Mouse (Mus musculus) hindbrain, embryonic 16.5 days (tissue): ENCODE measurements around the gene Pkp4. TPM values are rescaled to one million over a fixed set of nuclear protein-coding genes. Genes with fewer than 3 reads are reported as not detected.

ENCODE experiments used
- ATAC-seq: fragments of 200-750 bp; cut with Nextera tagmentation; 2 replicates; pipeline ENCODE4 v1.8.0; 2017; ENCODE audit warnings: moderate TSS enrichment, moderate library complexity
- H3K27ac ChIP-seq: fragments of 300-500 bp; sonication (generic); 2 replicates; pipeline ENCODE4 v1.5.1; 2014; ENCODE audit warnings: low read depth, mild to moderate bottlenecking, control low read depth, low read length, moderate library complexity
- H3K27me3 ChIP-seq: fragments of 300-500 bp; sonication (generic); replicated peaks from 2 replicates; pipeline ENCODE4 v1.6.1; 2014; ENCODE audit warnings: low read length; ENCODE audit not compliant: control insufficient read depth, insufficient read depth
- H3K36me3 ChIP-seq: fragments of 300-500 bp; sonication (generic); 2 replicates; pipeline ENCODE4 v1.6.1; 2014; ENCODE audit warnings: mild to moderate bottlenecking, low read length, moderate library complexity, mixed read lengths; ENCODE audit not compliant: control insufficient read depth, insufficient read depth
- H3K4me1 ChIP-seq: fragments of 300-500 bp; sonication (generic); 2 replicates; pipeline ENCODE4 v1.6.1; 2014; ENCODE audit warnings: low read depth, low read length; ENCODE audit not compliant: control insufficient read depth, insufficient read depth
- H3K4me2 ChIP-seq: fragments of 300-500 bp; sonication (generic); 2 replicates; pipeline ENCODE4 v1.6.1; 2014; ENCODE audit warnings: mild to moderate bottlenecking, low read length, control low read depth, moderate library complexity
- H3K4me3 ChIP-seq: fragments of 300-500 bp; sonication (generic); 2 replicates; pipeline ENCODE4 v1.5.1; 2014; ENCODE audit warnings: mild to moderate bottlenecking, low read length, control low read depth, moderate library complexity
- H3K9ac ChIP-seq: fragments of 300-500 bp; sonication (generic); 2 replicates; pipeline ENCODE4 v1.6.1; 2014; ENCODE audit warnings: low read depth, mild to moderate bottlenecking, control low read depth, low read length, moderate library complexity
- H3K9me3 ChIP-seq: fragments of 300-500 bp; sonication (generic); 2 replicates; pipeline ENCODE4 v1.6.1; 2014; ENCODE audit warnings: mild to moderate bottlenecking, low read length, moderate library complexity; ENCODE audit not compliant: control insufficient read depth
- WGBS: fragments of 180-500 bp; shearing (Covaris S2); extraction: QIAGEN DNeasy Blood & Tissue Kit; methylation state at CpG from one replicate; pipeline ENCODE4 v1.1.7; 2014; 5-methylcytosine and 5-hydroxymethylcytosine counted together
- polyA plus RNA-seq: library from polyadenylated mRNA; unstranded; fragments of >200 nt; fragmentation: Nextera tagmentation; extraction: Ambion mirVana; gene quantifications from 2 replicates; pipeline ENCODE4 v1.2.1, GENCODE M21; 2015

Pkp4 gene
- polyA plus RNA-seq, 1 experiment from 2014 or later, result 29.2 TPM

DNA sequence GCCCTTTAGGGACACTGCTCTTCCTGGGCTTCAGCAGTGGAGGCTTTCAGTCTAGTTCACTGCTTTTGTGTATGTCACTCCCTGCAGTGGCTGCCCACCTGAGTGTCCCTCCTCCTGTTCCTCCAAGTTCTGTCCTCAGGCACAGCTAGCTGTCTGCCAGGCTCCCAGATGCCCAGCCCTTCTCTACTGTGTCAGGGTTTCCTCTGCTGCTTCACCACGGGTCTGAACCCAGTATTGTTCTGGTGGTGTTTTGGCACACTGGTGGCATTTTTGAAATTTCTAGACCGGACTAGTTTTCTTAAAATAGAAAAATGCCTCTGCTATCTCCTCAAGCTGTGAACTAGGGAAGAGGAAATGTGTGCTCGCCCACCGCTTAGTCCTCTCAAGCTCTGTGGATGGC lies 46.6 kb downstream of the Pkp4 start:
- no peak overlapping the region for H3K4me2 ChIP-seq
- H3K9me3 ChIP-seq, result no peaks in the 10 kb centered on the region
- H3K4me3 ChIP-seq, result no peak overlapping the region
- no peak overlapping the region for H3K9ac ChIP-seq
- ATAC-seq, result no peak
- no peak overlapping the region for H3K27ac ChIP-seq
- peaks cover 9% of the 10 kb centered on the region for H3K4me1 ChIP-seq
- 47% methylated on average over 4 of the region's 4 CpGs for WGBS
- H3K27me3 ChIP-seq, result no peaks in the 10 kb centered on the region
- no peaks in the 10 kb centered on the region for H3K36me3 ChIP-seq

DNA sequence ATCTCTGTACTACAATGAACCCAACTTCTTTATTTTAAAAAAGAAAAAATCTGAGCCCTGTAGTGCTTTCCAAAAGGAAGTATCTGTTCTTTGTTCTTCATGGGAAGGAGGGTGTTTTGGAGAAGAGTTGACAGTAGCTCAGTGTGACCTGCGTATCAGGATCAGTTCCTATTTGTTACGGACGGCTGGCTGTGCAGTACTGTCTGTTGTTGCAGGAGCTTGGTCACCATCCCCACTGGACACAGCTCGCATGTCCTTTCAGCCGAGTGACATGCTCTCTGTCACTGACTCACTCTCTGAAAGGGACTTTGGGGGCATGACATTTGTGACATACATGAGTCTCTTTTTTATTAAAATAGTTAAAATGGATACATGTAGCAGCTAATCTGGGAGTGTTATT lies 47.1 kb downstream of the Pkp4 start:
- Histone ChIP-seq H3K9ac (no peak overlapping the region), H3K27ac (no peak overlapping the region), H3K27me3 (no peaks in the 10 kb centered on the region), H3K9me3 (no peaks in the 10 kb centered on the region), H3K4me3 (no peak overlapping the region), H3K36me3 (no peaks in the 10 kb centered on the region), H3K4me1 (peaks cover 9% of the 10 kb centered on the region), H3K4me2 (no peak overlapping the region)
- no peak for ATAC-seq
- WGBS, result 37% methylated on average over 5 of the region's 5 CpGs

DNA sequence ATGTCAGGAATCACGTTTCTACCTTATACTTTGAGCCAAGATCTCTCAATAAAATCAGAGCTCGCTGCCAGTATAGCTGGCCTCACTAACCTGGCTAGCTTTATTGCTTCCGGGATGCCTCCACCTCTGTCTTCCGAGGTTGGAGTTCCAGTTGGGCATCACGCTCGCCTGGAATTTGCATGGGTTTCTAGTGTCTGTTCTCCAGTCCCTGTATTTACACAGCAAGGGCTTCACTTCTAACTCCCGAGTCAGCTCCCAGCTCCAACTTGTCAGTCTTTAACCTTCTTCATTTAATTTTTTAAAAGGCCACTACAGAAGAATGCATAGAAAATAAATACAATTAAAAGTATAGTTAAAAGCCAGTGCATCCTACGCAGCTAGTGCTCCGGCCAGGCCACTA lies 47.6 kb downstream of the Pkp4 start:
- H3K4me1 ChIP-seq, result peaks cover 7% of the 10 kb centered on the region
- ATAC-seq, result no peak
- H3K36me3 ChIP-seq, result no peaks in the 10 kb centered on the region
- H3K4me3 ChIP-seq, result no peak overlapping the region
- WGBS, result 76% methylated on average over 9 of the region's 9 CpGs
- no peaks in the 10 kb centered on the region for H3K27me3 ChIP-seq
- no peak overlapping the region for H3K27ac ChIP-seq
- no peak overlapping the region for H3K4me2 ChIP-seq
- H3K9ac ChIP-seq, result no peak overlapping the region
- H3K9me3 ChIP-seq, result no peaks in the 10 kb centered on the region

DNA sequence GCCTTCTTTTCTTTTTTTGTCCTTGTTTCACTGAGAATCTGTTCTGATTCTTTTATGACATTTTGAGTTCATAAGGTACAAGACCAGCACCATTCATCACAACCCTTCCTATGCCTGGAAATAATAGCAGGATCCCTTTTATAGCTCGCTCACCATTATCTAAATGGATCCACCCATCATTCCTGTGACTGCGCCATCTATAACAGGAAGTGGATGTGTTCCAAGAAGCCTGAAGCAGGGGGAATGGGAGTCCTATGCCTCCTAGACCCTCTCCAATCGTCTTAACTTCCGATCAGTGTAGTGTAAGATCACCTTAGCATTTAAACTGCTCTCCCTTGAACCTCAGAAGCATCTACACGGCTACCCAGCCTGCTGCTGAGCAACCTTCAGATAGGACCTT lies 50.4 kb downstream of the Pkp4 start:
- H3K36me3 ChIP-seq, result no peaks in the 10 kb centered on the region
- H3K27me3 ChIP-seq, result no peaks in the 10 kb centered on the region
- 94% methylated on average over 5 of the region's 5 CpGs for WGBS
- H3K9ac ChIP-seq, result no peak overlapping the region
- H3K4me1 ChIP-seq, result 0 out of 2 replicates have a peak, but pooled peaks cover 3% of the 10 kb centered on the region
- no peak overlapping the region for H3K27ac ChIP-seq
- H3K4me3 ChIP-seq, result no peak overlapping the region
- no peaks in the 10 kb centered on the region for H3K9me3 ChIP-seq
- no peak for ATAC-seq
- H3K4me2 ChIP-seq, result no peak overlapping the region

DNA sequence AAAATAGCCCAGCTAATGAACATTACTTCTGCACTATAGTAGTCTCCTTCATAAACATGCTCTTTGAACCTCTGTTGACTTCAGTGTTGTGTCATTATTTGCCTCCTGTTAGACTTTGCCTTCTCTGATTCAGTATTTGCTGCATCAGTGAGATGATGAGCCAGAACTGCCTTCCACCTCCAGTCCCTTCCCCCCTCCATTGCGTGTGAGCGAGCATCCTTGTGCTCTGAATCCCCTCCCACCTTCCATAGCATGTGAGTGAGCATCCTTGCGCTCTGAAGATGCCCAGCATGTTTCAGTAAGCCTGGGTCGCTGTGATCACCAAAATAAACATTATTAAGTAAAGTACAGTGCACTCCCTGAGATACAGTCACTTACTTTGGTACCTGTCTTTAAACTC lies 51.8 kb downstream of the Pkp4 start:
- H3K4me3 ChIP-seq, result no peak overlapping the region
- H3K4me2 ChIP-seq, result no peak overlapping the region
- no peaks in the 10 kb centered on the region for H3K27me3 ChIP-seq
- 88% methylated on average over 4 of the region's 4 CpGs for WGBS
- no peak overlapping the region for H3K27ac ChIP-seq
- no peak overlapping the region for H3K9ac ChIP-seq
- no peaks in the 10 kb centered on the region for H3K36me3 ChIP-seq
- ATAC-seq, result no peak
- 0 out of 2 replicates have a peak, but pooled peaks cover 3% of the 10 kb centered on the region for H3K4me1 ChIP-seq
- H3K9me3 ChIP-seq, result no peaks in the 10 kb centered on the region

DNA sequence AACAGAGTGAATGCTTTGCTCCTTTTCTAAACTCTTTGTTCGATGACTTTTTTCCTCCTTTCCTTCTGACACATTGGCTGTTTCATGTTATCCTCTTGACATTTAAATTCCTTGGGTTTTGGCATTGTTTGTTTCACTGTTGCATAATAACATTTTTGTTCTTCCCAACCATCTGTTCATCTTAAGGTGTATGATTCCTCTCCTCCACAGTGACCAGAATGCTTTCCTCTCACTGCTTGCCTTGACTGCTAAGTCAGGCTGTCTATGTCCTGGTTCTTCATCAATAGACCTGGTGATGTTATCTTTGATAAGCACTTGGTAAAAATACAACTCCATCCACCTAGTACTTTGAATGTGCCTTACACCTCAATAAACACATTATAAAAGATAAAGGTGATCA lies 52.2 kb downstream of the Pkp4 start:
- H3K4me3 ChIP-seq, result no peak overlapping the region
- 94% methylated on average over 1 of the region's 1 CpGs for WGBS
- H3K4me1 ChIP-seq, result 0 out of 2 replicates have a peak, but pooled peaks cover under 1% of the 10 kb centered on the region
- H3K9ac ChIP-seq, result no peak overlapping the region
- ATAC-seq, result no peak
- H3K9me3 ChIP-seq, result no peaks in the 10 kb centered on the region
- H3K4me2 ChIP-seq, result no peak overlapping the region
- H3K27me3 ChIP-seq, result no peaks in the 10 kb centered on the region
- no peaks in the 10 kb centered on the region for H3K36me3 ChIP-seq
- no peak overlapping the region for H3K27ac ChIP-seq

DNA sequence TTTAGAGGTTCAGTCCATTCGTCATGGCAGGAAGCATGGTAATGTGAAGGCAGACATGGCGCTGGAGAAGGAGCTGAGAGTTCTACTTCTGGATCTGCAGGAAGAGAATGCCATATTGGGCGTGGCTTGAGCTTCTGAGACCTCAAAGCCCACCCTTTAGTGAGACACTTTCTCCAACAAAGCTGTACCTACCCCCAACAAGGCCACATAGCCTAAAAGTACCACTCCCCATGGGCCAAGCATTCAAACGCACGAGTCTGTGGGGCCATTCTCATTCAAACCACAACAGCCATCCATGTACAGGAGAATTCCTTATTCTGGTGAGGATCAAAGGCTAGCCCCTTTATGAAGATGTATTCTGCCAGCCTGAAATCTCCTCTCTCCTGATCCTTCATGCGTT lies 57.3 kb downstream of the Pkp4 start:
- H3K27me3 ChIP-seq, result no peaks in the 10 kb centered on the region
- no peak overlapping the region for H3K9ac ChIP-seq
- no peak overlapping the region for H3K4me2 ChIP-seq
- no peaks in the 10 kb centered on the region for H3K4me1 ChIP-seq
- no peak overlapping the region for H3K4me3 ChIP-seq
- WGBS, result 92% methylated on average over 6 of the region's 6 CpGs
- no peak overlapping the region for H3K27ac ChIP-seq
- no peaks in the 10 kb centered on the region for H3K36me3 ChIP-seq
- H3K9me3 ChIP-seq, result no peaks in the 10 kb centered on the region
- no peak for ATAC-seq

DNA sequence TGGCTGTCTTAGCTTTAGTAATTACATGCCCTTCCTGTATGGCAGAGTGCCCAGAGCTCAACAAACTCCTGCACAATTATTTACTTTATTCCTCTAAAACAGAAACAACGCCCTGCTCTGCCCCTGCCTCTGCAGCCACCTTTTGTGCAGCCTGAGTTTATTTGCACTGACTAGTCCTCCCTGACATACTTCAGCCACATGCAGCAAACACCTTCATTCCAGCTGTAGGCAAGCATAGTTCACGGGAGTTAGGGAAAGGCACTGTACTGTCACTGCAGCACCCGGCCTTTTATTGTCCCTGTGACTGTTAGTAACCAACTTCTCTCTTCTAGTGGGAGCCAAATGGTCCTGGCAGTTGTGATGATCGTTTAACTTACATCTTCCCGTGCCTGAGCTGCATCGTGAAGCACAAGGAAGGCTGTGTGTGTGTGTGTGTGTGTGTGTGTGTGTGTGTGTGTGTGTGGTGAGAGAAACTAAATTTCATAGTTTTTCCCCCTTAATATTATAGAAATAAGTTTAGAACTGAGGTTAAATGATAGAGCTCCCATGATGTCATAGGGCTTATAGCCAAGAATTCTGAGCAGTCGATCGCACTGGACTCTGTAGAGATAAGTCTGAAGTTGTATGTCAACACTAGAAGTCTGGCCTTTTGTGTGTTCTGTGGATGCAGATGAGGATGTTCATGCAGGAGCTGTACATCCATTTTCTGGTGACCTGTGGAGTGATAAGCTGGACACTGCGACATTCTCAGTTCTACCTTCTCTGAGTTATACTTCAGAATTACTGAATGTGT lies 59.5 kb downstream of the Pkp4 start:
- no peak overlapping the region for H3K27ac ChIP-seq
- no peaks in the 10 kb centered on the region for H3K4me1 ChIP-seq
- 0 out of 2 replicates have a peak, but pooled peaks have one; percentile 31 for ATAC-seq
- no peak overlapping the region for H3K4me3 ChIP-seq
- no peaks in the 10 kb centered on the region for H3K9me3 ChIP-seq
- H3K9ac ChIP-seq, result no peak overlapping the region
- H3K27me3 ChIP-seq, result no peaks in the 10 kb centered on the region
- H3K4me2 ChIP-seq, result no peak overlapping the region
- WGBS, result 64% methylated on average over 9 of the region's 9 CpGs
- no peaks in the 10 kb centered on the region for H3K36me3 ChIP-seq

DNA sequence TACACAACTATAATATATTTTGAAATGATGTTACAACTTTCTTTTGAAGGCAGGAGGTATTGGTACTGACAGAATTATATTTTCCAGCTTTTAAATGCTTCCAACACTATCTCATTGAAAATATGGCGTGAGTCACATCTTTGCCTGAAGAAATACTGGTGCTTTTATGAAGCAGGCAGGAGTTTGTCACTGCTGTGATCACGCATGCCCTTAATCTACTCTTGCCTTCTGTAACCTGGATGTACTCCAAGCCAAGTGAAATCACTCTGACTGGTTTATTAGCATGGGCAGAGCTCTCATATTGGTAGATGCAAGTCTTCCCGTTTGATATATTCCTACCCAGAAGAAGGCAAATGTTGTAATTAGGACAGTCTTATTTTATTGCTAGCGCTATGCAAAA lies 65.7 kb downstream of the Pkp4 start:
- Histone ChIP-seq H3K9me3 (no peaks in the 10 kb centered on the region), H3K27ac (no peak overlapping the region), H3K9ac (no peak overlapping the region), H3K4me2 (no peak overlapping the region), H3K36me3 (no peaks in the 10 kb centered on the region), H3K4me1 (no peaks in the 10 kb centered on the region), H3K27me3 (no peaks in the 10 kb centered on the region), H3K4me3 (no peak overlapping the region)
- ATAC-seq, result no peak
- 87% methylated on average over 4 of the region's 4 CpGs for WGBS
